Comparison of ENCODE assay signal across 18 mouse cellular contexts in the genomic region with DNA sequence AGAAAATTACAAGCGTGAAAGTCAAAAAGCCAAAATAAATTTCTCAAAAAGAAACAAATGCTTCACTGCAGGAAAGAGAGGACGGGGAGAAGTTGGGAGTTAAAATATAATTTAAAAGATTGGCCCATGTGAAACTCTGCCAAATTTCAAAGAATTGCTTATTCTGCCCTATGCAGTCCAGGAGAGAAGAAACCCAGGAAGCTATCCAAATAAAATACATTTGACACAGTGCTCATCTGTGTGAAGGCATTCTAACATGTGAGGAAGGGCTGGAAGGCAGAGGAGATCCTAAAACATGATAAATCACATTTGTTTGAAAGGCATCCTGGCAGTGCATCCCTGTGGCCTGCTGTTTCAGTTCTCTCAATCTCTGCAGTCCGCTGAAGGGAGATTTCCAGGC.
"Had no signal": no experiment of that assay in that cellular context is flagged by ENCODE, and none has a peak within 500 bp of the region (broad histone marks: within the 10 kb centered on the region; RNA-seq: fewer than 3 reads in every experiment).

No protein-coding gene starts in this region.

- H3K27me3 ChIP-seq: megakaryocyte, embryonic 14.5 days; midbrain, embryonic 13.5 days; midbrain, embryonic 15.5 days; neural tube, embryonic 13.5 days; neural tube, embryonic 15.5 days had no signal

- DNase-seq: lung, adult 18-20 months; lung, postnatal 10 days; lung, postnatal 4 days; retina, postnatal 1 day; right cerebral cortex, adult 18-20 months; right cerebral cortex, postnatal 25 days; right cerebral cortex, postnatal 4 days; spleen, adult 18-20 months; thymus, adult 2 months; thymus, postnatal 25 days; thymus, postnatal 4 days had no signal

- H3K27ac ChIP-seq: midbrain, embryonic 13.5 days; midbrain, embryonic 15.5 days; neural tube, embryonic 13.5 days; neural tube, embryonic 15.5 days had no signal

- H3K36me3 ChIP-seq: midbrain, embryonic 13.5 days; midbrain, embryonic 15.5 days; neural tube, embryonic 13.5 days; neural tube, embryonic 15.5 days had no signal

- H3K9ac ChIP-seq: midbrain, embryonic 13.5 days; midbrain, embryonic 15.5 days; neural tube, embryonic 13.5 days; neural tube, embryonic 15.5 days had no signal

- H3K4me2 ChIP-seq: midbrain, embryonic 11.5 days; midbrain, embryonic 13.5 days; midbrain, embryonic 15.5 days; neural tube, embryonic 13.5 days; neural tube, embryonic 15.5 days had no signal

- H3K9me3 ChIP-seq: megakaryocyte, embryonic 14.5 days; midbrain, embryonic 13.5 days; midbrain, embryonic 15.5 days; neural tube, embryonic 13.5 days; neural tube, embryonic 15.5 days had no signal

- H3K4me3 ChIP-seq: megakaryocyte, embryonic 14.5 days; midbrain, embryonic 13.5 days; midbrain, embryonic 15.5 days; myocyte; neural tube, embryonic 13.5 days; neural tube, embryonic 15.5 days had no signal

- ATAC-seq: midbrain, embryonic 13.5 days; midbrain, embryonic 15.5 days had no signal

- H3K4me1 ChIP-seq: midbrain, embryonic 13.5 days; midbrain, embryonic 15.5 days; neural tube, embryonic 13.5 days; neural tube, embryonic 15.5 days had no signal
